Mouse (Mus musculus): ENCODE measurements around the gene Gm4881. TPM values are rescaled to one million over a fixed set of nuclear protein-coding genes. Genes with fewer than 3 reads are reported as not detected.

Gm4881 gene
- total RNA-seq, 2 experiments from 2014 or later, result not detected

Small RNA genes within 50 kb of the gene (microRNA-seq; reads per million reads assigned to microRNA genes)
- gene Mir7046, result 6.0 reads per million, percentile 15 among the genes with 10 or more reads in this experiment
- 13.2 reads per million, percentile 30 among the genes with 10 or more reads in this experiment for gene Mir7047

Other genes with a start within 250 kb of the Gm4881 start
- not detected for gene BC049730, start 235.3 kb downstream of the Gm4881 start, total RNA-seq (2021)
- not detected for gene Gm4763, start 217.6 kb downstream of the Gm4881 start, total RNA-seq (2021)
- not detected for gene Cd177, start 184.2 kb downstream of the Gm4881 start, total RNA-seq (2021)
- not detected for gene Ceacam10, start 167.3 kb downstream of the Gm4881 start, total RNA-seq (2021)
- 1 to 10 TPM; 3.1 to 7.4 TPM for gene Gm9844, start 82.3 kb downstream of the Gm4881 start, total RNA-seq (2021)
- gene Lypd4, start 74.6 kb downstream of the Gm4881 start, total RNA-seq (2021), result not detected
- not detected for gene Dmrtc2, start 74.4 kb downstream of the Gm4881 start, total RNA-seq (2021)
- 1,000 to 10,000 TPM in 1 of 2 experiments, 100 to 1,000 TPM in 1; 915 to 1,028 TPM for gene Rps19, start 60.1 kb downstream of the Gm4881 start, total RNA-seq (2021)
- gene Cd79a, start 47.1 kb downstream of the Gm4881 start, total RNA-seq (2021), result under 1 TPM; 0.24 to 0.52 TPM
- gene Arhgef1, start 41.6 kb downstream of the Gm4881 start, total RNA-seq (2021), result 100 to 1,000 TPM; 143 to 147 TPM
- gene Rabac1, start 28.3 kb upstream of the Gm4881 start, total RNA-seq (2021), result 100 to 1,000 TPM; 246 to 251 TPM
- gene Atp1a3, start 61.5 kb upstream of the Gm4881 start, total RNA-seq (2021), result 1,000 to 10,000 TPM; 1,141 to 1,280 TPM
- 100 to 1,000 TPM; 204 to 219 TPM for gene Grik5, start 127.9 kb upstream of the Gm4881 start, total RNA-seq (2021)
- gene Zfp574, start 128.1 kb upstream of the Gm4881 start, total RNA-seq (2021), result 10 to 100 TPM; 25.2 to 26.9 TPM
- gene Pou2f2, start 235.2 kb upstream of the Gm4881 start, total RNA-seq (2021), result 10 to 100 TPM; 17.7 to 18.7 TPM